Mouse (Mus musculus): ENCODE measurements at regions not wholly inside any gene's neighbourhood (a gene's known extent, or its start where the extent isn't known, plus 50 kb on each side); places are given as distances from the start of the nearest gene placed in this dataset.
A peak's percentile ranks its signal among the peaks of the same experiment; 100 is the strongest.

DNA sequence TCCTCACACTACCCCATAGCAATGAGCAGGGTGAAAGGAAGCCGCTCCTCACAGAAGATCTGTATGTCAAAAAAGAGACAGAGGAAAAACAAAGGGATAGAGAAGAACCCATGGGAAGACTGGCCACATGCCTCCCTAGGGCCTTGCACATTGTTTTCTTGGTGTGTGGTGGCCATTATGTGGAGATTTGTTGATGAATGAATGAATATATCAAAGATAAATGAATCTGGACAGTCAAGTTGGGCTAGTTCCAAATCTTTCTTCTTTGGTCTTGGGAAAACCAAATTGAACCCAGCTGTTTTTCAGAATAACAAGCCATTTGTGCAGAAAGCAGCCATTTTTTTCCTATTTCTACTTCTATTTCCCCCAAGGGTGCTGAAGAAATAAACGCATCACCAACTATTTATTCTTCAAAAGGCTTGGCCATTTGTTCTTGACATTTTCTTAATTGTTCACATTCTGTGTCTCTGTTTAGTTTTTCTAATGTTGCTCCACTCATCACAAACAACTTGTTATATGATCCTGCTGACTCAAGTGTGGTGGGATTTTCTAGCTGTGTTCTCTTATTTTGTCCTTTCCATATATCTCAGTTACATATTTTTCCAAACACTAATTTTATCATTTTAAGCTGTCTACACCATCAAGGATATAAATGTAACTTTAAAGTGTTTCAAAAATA is 208.9 kb downstream of the Snx13 start:
- no peak for DNase-seq (ENCODE audit: inconsistent age in 2 of 2, low spot score in 1 of 2)

DNA sequence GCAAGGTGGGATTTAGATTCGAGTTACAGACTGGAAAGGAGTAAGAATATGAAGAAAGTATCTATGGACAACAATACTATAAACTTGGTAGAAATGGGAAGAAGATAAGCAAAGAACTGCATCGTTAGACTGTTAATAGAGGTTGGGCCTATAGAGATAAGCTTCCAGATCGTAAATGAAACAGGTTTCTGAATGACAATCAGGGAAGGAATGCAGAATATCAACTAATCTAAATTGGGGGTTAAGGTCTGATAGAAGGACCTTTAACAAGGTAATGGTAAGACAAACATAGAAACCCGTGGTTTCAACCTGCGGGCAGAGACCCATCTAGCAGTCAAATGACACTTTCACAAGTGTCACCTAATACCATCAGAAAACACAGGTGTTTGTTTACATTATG is 201.5 kb downstream of the Snx13 start:
- DNase-seq (ENCODE audit: inconsistent age in 2 of 2, low spot score in 1 of 2) = no peak

DNA sequence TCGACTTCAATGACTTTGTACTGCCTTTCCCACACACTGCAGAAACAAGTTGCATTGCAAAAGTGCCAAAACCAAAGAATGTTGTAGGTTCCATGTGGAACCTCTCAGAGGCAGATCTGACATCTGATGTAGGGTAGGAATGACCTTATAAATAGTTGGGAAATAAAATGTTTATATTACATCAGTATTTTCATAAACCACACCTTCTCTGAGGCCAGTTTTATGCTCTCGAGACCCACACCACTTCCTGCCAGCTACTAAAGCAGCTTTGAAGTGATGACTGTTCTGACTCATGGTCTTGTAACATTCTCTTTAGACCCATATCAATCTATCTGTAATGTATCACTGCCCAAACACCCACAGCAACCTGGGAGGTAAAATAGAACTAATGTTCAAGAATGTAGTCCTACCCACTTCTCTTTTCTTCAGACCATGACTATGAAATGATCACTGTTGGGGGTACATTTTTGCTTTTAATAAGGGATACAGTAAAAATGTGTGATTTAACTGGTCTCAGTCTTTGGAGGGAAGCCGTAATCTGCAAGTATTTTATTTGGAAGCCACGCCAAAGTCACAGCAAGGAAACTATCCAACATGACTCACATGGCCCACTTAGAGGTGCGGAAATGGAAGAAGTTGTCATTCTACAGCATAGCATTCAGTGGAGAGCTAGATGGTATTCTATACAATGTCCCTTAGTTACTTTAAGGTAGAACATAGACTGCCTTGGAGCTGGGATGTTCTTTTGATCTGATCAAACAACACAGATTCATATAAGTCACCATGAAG is 199.4 kb downstream of the Snx13 start:
- DNase-seq (ENCODE audit: inconsistent age in 2 of 2, low spot score in 1 of 2) = no peak

DNA sequence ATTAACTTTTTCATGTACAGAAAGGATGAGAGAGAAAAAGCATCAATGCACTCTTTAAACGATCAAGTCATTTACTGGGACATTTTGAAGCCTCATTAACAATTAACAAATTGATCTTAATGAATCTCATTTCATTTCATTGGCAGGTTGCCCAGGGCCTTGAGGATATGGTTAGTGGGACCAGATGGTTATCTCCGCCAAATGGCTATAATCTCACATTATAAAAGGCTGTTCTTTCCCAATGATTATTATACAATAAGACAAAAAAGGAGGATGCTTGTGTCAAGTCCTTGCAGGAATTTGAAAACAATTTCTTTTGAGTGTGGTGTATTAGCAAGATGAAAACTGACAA is 185.3 kb downstream of the Snx13 start:
- DNase-seq (ENCODE audit: inconsistent age in 2 of 2, low spot score in 1 of 2) = no peak

DNA sequence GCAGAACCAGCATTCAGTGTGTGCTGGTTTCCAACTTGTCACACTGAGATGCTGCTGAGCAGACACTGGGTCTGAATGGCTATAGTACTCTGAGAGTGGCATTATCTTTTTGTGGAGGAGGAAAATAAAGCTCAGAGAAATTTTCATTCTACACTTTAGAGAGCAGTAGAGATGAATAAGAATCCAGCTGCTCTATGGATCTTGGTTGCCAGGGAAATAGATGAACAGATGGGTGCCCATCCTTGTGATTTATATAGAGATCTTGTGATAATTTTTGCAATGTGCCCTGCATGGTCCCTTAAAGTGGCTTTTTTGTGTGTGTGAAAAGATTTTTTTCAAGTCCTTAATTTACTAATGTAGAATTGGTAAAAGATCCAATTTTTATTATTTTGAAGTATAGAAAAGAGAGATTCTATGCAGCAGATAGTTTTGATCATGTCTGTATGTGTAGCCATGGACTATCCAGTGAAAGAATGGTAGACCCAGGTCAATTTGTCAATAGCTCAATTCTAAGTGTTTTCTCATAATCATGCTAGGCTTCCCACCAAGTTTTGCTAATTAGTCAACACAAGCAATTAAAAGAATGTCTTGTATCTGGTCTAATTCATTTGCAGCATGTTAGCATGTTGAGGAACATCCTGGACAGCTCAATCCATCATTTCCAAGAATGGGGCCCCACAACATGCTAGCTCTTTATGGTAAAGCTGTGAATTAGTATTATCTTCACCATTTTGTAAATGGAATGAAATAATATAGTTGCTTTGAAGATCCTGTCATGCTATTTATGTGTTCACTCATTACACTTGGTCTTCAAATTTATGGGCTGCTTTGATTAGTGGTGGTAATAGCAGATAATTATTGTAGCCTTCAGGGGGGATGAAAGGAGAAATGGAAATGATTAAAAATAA is 184.7 kb downstream of the Snx13 start:
- DNase-seq (ENCODE audit: inconsistent age in 2 of 2, low spot score in 1 of 2) = no peak

DNA sequence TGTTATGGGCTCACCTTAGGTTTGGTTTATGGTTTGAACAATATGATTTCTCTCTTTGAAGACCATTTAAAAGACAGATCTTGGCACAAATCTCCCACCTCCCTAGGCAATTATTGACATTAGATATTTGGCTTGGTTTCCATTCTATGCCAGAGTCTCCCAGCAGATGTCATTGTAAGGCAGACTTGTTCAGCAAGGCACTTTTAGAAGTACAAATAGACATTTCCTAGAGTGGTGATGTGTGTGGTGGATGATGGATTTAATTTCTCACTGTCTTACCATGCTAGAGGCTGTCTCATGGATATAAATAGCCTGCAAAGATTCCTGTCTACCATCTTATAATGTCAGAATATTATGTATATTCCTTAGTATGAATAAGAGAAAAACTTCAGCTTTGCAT is 173.4 kb downstream of the Snx13 start:
- DNase-seq (ENCODE audit: inconsistent age in 2 of 2, low spot score in 1 of 2) = no peak

DNA sequence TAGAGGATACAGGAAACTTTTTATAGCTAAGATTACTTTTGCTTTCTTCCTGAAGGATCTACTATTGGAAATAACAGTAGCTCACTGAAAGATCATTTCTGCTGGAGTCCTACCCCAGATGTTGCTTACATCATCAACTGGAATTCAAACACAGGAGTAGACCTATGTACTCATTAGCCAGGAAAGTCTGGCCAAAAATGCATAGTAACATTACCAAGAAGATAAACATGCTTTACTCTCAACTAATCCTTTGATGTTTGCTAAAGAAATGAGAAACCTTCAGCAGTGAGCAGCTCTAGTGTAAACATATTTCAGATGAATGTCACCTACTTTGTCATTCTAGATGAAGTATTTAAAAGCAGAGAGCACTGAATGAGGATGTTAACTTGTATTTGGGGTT is 173.0 kb downstream of the Snx13 start:
- no peak for DNase-seq (ENCODE audit: inconsistent age in 2 of 2, low spot score in 1 of 2)

DNA sequence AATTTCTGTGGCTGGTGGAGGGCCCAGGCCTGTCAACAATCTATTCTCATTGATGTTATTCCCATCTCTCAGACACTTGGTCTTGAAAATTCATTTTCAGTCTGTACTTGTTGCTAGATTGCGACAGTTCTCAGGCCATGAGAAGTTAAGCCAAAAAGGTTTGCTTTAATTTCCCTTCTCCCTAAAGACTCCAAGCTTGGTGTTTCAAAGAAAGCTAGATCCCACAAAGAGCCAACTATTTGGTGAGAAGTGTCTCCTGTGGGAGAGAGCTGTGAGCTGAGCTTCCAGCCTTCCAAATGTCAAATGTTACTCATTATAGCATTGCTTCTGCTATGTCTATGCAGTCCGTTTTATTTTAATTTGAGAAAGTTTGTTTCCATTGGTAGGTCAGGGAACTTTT is 169.7 kb downstream of the Snx13 start:
- no peak for DNase-seq (ENCODE audit: inconsistent age in 2 of 2, low spot score in 1 of 2)

DNA sequence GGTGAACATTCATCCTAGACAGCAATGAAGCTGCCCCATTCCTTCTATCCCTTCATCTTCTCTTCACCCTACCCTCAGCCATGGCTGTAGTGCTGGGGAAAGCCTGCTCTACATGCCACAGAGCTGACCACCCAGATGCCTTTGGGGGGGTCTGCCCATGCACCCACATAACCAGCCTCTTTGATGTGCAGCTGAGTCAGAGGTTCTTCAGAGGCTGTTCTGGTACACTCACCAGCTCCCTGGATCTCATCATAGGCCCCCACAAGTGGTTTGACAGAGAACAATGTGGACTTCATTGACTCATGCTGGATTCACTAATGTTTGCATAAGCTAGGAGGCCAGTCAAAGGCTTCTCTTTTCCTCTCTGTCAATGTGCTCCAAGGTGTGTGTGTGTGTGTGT is 162.4 kb downstream of the Snx13 start:
- peak in 1 of 2 experiments; percentile 14 for DNase-seq (ENCODE audit: inconsistent age in 2 of 2, low spot score in 1 of 2)

DNA sequence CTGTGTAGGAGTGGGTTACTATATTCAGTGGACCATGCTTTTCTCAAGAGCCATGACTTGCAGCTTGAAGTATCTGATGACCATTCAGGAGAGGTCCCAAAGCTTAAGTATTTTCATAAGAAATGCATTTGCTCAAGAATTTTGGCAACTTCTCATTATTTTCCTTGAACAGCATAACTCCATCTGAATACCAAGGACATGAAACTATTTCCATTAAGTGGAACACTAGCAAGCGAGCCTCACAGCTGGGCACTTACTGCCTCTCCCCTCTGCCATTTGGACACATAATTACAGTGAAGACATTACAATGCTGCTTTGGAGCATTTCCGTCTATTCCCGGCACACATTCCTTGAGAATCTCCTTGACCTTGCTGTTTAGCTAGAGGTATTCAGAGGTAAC is 160.6 kb downstream of the Snx13 start:
- DNase-seq (ENCODE audit: inconsistent age in 2 of 2, low spot score in 1 of 2) = peak in 1 of 2 experiments; percentile 26

DNA sequence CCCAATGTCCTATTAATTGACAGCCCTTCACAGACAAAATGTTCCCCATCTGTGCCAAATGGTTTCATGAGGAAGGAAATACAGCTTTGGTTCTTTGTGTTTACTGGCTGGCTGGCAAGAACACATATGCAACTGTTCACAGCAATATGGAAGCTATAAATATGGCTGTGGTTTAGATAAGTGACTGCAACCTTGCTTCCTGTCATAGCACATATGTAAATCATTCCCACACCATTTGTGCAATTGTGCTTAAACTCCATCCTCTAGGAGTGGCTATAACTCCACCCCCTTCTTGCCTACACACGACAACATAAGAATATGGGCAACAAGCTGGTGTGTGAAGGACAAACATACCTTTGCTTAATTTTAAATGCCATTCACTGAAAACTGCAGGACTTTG is 156.4 kb downstream of the Snx13 start:
- no peak for DNase-seq (ENCODE audit: inconsistent age in 2 of 2, low spot score in 1 of 2)

DNA sequence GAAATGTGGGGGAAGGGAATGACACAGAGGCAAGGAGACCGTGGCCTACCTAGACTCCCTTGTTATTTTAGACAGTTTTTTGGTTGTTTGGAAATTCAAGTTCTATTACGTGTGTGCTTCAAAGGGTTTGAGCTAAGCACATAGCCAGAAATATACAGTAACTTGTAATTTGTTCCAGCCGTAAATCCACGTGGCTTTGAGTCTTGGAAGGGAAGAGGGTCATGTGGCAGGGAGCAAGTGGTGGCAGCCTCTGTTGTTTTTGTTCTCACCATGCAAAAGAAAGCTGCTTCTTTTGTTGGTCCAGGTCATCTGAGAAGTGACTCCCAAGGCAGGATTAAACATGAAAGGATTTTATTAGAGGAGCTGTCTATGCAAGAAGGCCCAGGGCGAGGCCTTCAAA is 153.1 kb downstream of the Snx13 start:
- no peak for DNase-seq (ENCODE audit: inconsistent age in 2 of 2, low spot score in 1 of 2)
